Mouse (Mus musculus) G1E (cell line): ENCODE data around the gene Prkar2b. TPM values are rescaled to one million over a fixed set of nuclear protein-coding genes. Genes with fewer than 3 reads are reported as not detected.
"Not testable (repeated sequence)": the region's sequence is repeated elsewhere in the genome, so short reads cannot be mapped to it uniquely, and the experiment has no call there.

Experiments used
- ATAC-seq: 2 replicates; pipeline ENCODE4 v1.8.0; 2016; ENCODE audit warnings: mild to moderate bottlenecking; ENCODE audit not compliant: insufficient number of reproducible peaks, poor library complexity, low FRiP score, severe bottlenecking; ENCODE audit errors: extremely low read depth
- DNase-seq: peaks from one replicate; pipeline ENCODE4 v3.0.0; 2012; ENCODE audit warnings: low spot score
- H3K27me3 ChIP-seq: 2 replicates; pipeline ENCODE4 v1.6.1; 2012; ENCODE audit warnings: mild to moderate bottlenecking, low read length, inconsistent platforms; ENCODE audit not compliant: insufficient read depth
- H3K36me3 ChIP-seq: replicated peaks from 2 replicates; pipeline ENCODE3; 2012; ENCODE audit warnings: mild to moderate bottlenecking, inconsistent platforms
- H3K4me1 ChIP-seq: 2 replicates; pipeline ENCODE4 v1.6.1; 2012; ENCODE audit warnings: low read depth, low read length, inconsistent platforms, mixed read lengths; ENCODE audit not compliant: insufficient read depth
- H3K4me3 ChIP-seq: 2 replicates; pipeline ENCODE4 v1.5.1; 2012; ENCODE audit warnings: low read depth, mild to moderate bottlenecking, inconsistent platforms, low read length, moderate library complexity, mixed read lengths
- H3K9me3 ChIP-seq: replicated peaks from 2 replicates; pipeline ENCODE4 v1.6.1; 2012; ENCODE audit warnings: inconsistent platforms
- CTCF ChIP-seq: IDR thresholded peaks from 2 replicates; pipeline ENCODE4 v1.5.1; 2012; ENCODE audit warnings: low read depth, low read length, inconsistent platforms, mixed read lengths
- GATA1 ChIP-seq: IDR thresholded peaks from 2 replicates; pipeline ENCODE4 v1.6.1; 2012; ENCODE audit warnings: borderline replicate concordance, low read length, inconsistent platforms, mixed read lengths
- GATA2 ChIP-seq: IDR thresholded peaks from 2 replicates; pipeline ENCODE4 v1.6.1; 2012; ENCODE audit warnings: low read depth, low read length, inconsistent platforms, borderline replicate concordance
- POLR2AphosphoS5 ChIP-seq: IDR thresholded peaks from 2 replicates; pipeline ENCODE4 v1.6.1; 2012; ENCODE audit warnings: low read depth, low read length, inconsistent platforms; ENCODE audit not compliant: insufficient replicate concordance
- TAL1 ChIP-seq: conservative IDR thresholded peaks from 2 replicates; pipeline ENCODE4 v1.6.1; 2012; ENCODE audit warnings: low read depth, low read length, inconsistent platforms, mixed read lengths
- polyA plus RNA-seq: library from polyadenylated mRNA; stranded (reverse); fragments of >175 nt; gene quantifications from 2 replicates; pipeline ENCODE4 v1.2.3, GENCODE M21; 2012
- total RNA-seq, 2 experiments: library from RNA; stranded (forward) in 1 of 2; stranded (reverse) in 1 of 2; fragments of 200-1000 nt in 1 of 2; fragments of >200 nt in 1 of 2; fragmentation: Nextera tagmentation in 1 of 2; gene quantifications; 2 replicates each; pipeline ENCODE4 v1.2.3; 2014 to 2017

Prkar2b gene
- total and polyA plus RNA-seq, 3 experiments, result 179 to 849 (median 524) TPM

DNA sequence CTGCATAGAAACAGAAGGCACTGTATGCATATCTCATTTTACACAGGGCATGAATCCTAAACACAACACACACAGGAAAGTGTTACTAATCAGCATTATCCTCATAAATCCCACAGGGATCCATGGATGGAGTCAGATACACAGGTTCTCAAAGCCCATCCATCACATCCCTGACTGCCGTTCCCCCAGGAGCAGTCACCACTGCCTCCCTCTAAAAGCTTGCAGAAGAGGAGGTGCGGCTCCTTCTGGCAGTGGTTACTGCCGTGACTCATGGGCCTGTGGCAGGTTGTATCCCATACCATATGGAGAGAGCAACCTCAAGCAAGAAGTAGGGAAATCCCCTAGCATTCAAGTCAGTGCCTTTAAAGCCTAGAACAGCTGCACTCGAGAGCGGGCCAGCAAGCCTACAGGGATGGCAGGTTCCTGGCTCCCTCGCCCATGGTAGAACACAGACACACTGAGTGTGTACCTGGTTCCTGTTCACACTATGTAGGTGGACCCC is 45.8 kb downstream of the Prkar2b start:
- Histone ChIP-seq H3K36me3 (peaks cover 82% of the 10 kb centered on the region), H3K4me3 (no peak overlapping the region), H3K27me3 (no peaks in the 10 kb centered on the region), H3K9me3 (no peaks in the 10 kb centered on the region), H3K4me1 (peaks cover 90% of the 10 kb centered on the region)
- DNase-seq (no peak), ATAC-seq (no peak)
- TF ChIP-seq TAL1, result no peak
- no peak for TF ChIP-seq POLR2AphosphoS5
- TF ChIP-seq CTCF, result no peak
- TF ChIP-seq GATA2, result no peak
- no peak for TF ChIP-seq GATA1

DNA sequence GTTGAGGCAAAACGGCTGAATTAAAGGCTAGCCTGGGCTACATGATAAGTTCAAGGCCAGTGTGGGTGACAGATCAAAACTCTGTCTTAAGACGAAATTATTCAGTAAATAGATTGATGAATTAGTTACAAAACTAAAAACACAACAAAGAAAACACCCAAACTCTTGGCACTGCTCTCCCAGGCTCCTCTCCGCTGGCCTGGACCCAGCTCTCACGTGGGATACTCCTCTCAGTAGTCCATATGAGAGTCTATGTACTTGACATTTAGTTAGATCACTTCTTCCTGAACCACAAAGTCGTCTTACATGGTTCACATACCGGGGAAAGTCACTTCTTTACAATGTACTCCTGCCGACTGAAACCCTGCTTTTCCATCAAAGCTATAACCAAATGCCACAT is 46.3 kb downstream of the Prkar2b start:
- H3K4me3 ChIP-seq, result no peak overlapping the region
- no peak for DNase-seq
- no peak for ATAC-seq
- TF ChIP-seq GATA1 (no peak), TAL1 (no peak), GATA2 (no peak), POLR2AphosphoS5 (no peak), CTCF (no peak)
- H3K4me1 ChIP-seq, result peaks cover 91% of the 10 kb centered on the region
- peaks cover 83% of the 10 kb centered on the region for H3K36me3 ChIP-seq
- H3K27me3 ChIP-seq, result no peaks in the 10 kb centered on the region
- no peaks in the 10 kb centered on the region for H3K9me3 ChIP-seq

- Histone ChIP-seq H3K27me3 (no peaks in the 10 kb centered on the region), H3K9me3 (no peaks in the 10 kb centered on the region), H3K4me3 (no peak overlapping the region), H3K4me1 (peaks cover 79% of the 10 kb centered on the region), H3K36me3 (peaks cover 83% of the 10 kb centered on the region)
- TF ChIP-seq CTCF (no peak), POLR2AphosphoS5 (no peak)
- no peak for DNase-seq
- ATAC-seq, result no peak
Observed at GRCm38 (mm10) chr12:32012169-32012568, 48.9 kb downstream of the Prkar2b start.

- ATAC-seq (no peak), DNase-seq (no peak)
- Histone ChIP-seq H3K4me1 (peaks cover 70% of the 10 kb centered on the region), H3K9me3 (no peaks in the 10 kb centered on the region), H3K36me3 (peaks cover 81% of the 10 kb centered on the region), H3K27me3 (no peaks in the 10 kb centered on the region), H3K4me3 (no peak overlapping the region)
- no peak for TF ChIP-seq TAL1
- no peak for TF ChIP-seq GATA2
- no peak for TF ChIP-seq CTCF
- TF ChIP-seq GATA1, result no peak
- no peak for TF ChIP-seq POLR2AphosphoS5
Observed at GRCm38 (mm10) chr12:32011128-32011527, 50.0 kb downstream of the Prkar2b start.

GRCm38 (mm10) chr12:32009985-32010369 is 51.1 kb downstream of the Prkar2b start:
- not testable (repeated sequence) for H3K4me3 ChIP-seq, ATAC-seq, H3K27me3 ChIP-seq, DNase-seq, H3K9me3 ChIP-seq
- Histone ChIP-seq H3K36me3 (peaks cover 81% of the 10 kb centered on the region), H3K4me1 (peaks cover 66% of the 10 kb centered on the region)

DNA sequence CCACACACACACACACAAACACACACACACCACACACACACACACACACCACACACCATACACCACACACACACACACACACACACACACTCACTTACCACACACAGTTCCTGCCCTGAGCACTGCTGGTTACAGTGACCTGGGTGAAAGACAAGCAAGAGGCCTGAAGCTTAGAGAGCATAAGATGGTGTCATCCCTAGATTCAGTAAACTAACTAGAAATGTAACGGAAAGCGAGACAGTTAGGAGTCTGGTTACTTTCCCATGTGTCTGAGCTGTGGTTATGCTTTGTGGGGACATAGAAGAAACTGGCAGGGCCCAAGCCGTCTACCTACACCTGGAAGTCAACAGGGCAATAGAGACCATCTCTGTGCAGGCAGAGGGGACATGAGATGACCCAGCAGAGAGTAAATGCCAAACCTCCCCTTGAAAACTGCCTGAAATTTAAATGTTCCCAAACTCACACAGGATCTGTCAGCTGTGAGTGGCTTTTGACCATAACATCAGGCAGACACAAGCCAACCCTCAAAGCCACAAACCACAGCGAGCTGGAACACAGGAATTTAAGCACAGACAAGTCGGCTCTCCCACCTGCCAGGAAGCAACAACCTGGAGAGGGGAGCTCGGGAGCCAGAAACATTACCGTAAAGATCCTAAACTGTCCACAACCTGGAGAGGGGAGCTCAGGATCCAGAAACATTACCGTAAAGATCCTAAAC is 51.7 kb downstream of the Prkar2b start:
- no peak for TF ChIP-seq POLR2AphosphoS5
- TF ChIP-seq GATA2, result no peak
- TF ChIP-seq TAL1, result no peak
- TF ChIP-seq CTCF, result no peak
- no peak for TF ChIP-seq GATA1
- Histone ChIP-seq H3K36me3 (peaks cover 78% of the 10 kb centered on the region), H3K27me3 (no peaks in the 10 kb centered on the region), H3K4me3 (no peak overlapping the region), H3K4me1 (peaks cover 62% of the 10 kb centered on the region), H3K9me3 (peaks cover 6% of the 10 kb centered on the region)
- no peak for DNase-seq
- no peak for ATAC-seq

DNA sequence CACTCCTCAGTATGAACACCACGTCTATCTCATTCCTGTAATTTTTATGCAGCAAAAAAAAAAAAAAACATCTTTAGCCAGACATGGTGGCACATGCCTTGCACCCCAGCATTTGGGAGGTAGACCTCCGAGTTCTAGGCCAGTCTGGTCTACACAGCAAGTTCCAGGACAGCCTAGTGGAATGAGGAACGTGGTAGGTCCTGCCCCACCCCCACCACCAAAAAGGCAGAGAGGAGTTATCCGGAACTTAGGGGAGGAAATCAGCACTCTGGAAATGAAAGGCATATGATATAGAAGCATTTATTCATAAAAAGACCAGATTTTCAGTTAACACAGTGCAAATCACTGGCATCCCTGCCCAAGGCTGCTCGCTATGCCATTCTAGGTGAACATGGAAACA is 52.4 kb downstream of the Prkar2b start:
- no peak for TF ChIP-seq GATA2
- no peak for TF ChIP-seq POLR2AphosphoS5
- no peak for TF ChIP-seq GATA1
- TF ChIP-seq TAL1, result no peak
- TF ChIP-seq CTCF, result no peak
- Histone ChIP-seq H3K4me3 (no peak overlapping the region), H3K4me1 (peaks cover 57% of the 10 kb centered on the region), H3K9me3 (peaks cover 6% of the 10 kb centered on the region), H3K36me3 (peaks cover 71% of the 10 kb centered on the region), H3K27me3 (no peaks in the 10 kb centered on the region)
- no peak for DNase-seq
- ATAC-seq, result no peak
